Mouse (Mus musculus) intestine, postnatal 0 days (tissue): ENCODE results near the gene Carhsp1. TPM values are rescaled to one million over a fixed set of nuclear protein-coding genes. Genes with fewer than 3 reads are reported as not detected.

ENCODE experiments used
- ATAC-seq: fragments of 200-750 bp; cut with Nextera tagmentation; 2 replicates; pipeline ENCODE4 v1.8.0; 2017; ENCODE audit warnings: mild to moderate bottlenecking, moderate TSS enrichment, moderate library complexity
- H3K27ac ChIP-seq: fragments of 300-500 bp; sonication (generic); 2 replicates; pipeline ENCODE4 v1.5.1; 2014; ENCODE audit warnings: mild to moderate bottlenecking, low read depth, low read length, moderate library complexity
- H3K27me3 ChIP-seq: fragments of 300-500 bp; sonication (generic); replicated peaks from 2 replicates; pipeline ENCODE4 v1.6.1; 2014; ENCODE audit warnings: low read length, mixed read lengths; ENCODE audit not compliant: control insufficient read depth, insufficient read depth
- H3K36me3 ChIP-seq: fragments of 300-500 bp; sonication (generic); 2 replicates; pipeline ENCODE4 v1.6.1; 2014; ENCODE audit warnings: mild to moderate bottlenecking, moderate library complexity; ENCODE audit not compliant: control insufficient read depth, insufficient read depth
- H3K4me1 ChIP-seq: fragments of 300-500 bp; sonication (generic); replicated peaks from 2 replicates; pipeline ENCODE4 v1.6.1; 2014; ENCODE audit warnings: antibody characterized with exemption, low read length, mixed read lengths; ENCODE audit not compliant: control insufficient read depth, insufficient read depth
- H3K4me2 ChIP-seq: fragments of 300-500 bp; sonication (generic); replicated peaks from 2 replicates; pipeline ENCODE4 v1.6.1; 2014; ENCODE audit warnings: low read depth, mild to moderate bottlenecking, moderate library complexity
- H3K4me3 ChIP-seq: fragments of 300-500 bp; sonication (generic); 2 replicates; pipeline ENCODE4 v1.5.1; 2014; ENCODE audit warnings: low read depth, low read length
- H3K9ac ChIP-seq: fragments of 300-500 bp; sonication (generic); 2 replicates; pipeline ENCODE4 v1.6.1; 2014; ENCODE audit warnings: mild to moderate bottlenecking, low read depth, low read length
- H3K9me3 ChIP-seq: fragments of 300-500 bp; sonication (generic); 2 replicates; pipeline ENCODE4 v1.6.1; 2016; ENCODE audit warnings: mixed run types; ENCODE audit not compliant: control insufficient read depth
- CTCF ChIP-seq: sonication (generic); IDR thresholded peaks from 2 replicates; pipeline ENCODE4 v1.5.1; 2016; ENCODE audit warnings: low read depth, mild to moderate bottlenecking, control low read depth, antibody characterized with exemption, moderate library complexity
- WGBS: fragments of 180-500 bp; shearing (Covaris S2); extraction: QIAGEN DNeasy Blood & Tissue Kit; methylation state at CpG from one replicate; pipeline ENCODE4 v1.1.7; 2014; 5-methylcytosine and 5-hydroxymethylcytosine counted together
- polyA plus RNA-seq: library from polyadenylated mRNA; unstranded; fragments of >200 nt; fragmentation: Nextera tagmentation; extraction: Ambion mirVana; gene quantifications from 2 replicates; pipeline ENCODE4 v1.2.1, GENCODE M21; 2015

The Carhsp1 gene
- polyA plus RNA-seq, 1 experiment from 2014 or later = 43.9 TPM

GRCm38 (mm10) chr16:8686871-8687535, 15.0 kb upstream of the Carhsp1 start:
- peak overlapping the region; percentile 50; the same call in 1 of the 2 replicates for H3K27ac ChIP-seq
- H3K4me1 ChIP-seq = no peaks in the 10 kb centered on the region
- ATAC-seq = peak; percentile 54
- H3K36me3 ChIP-seq = peaks cover 32% of the 10 kb centered on the region
- H3K9me3 ChIP-seq = no peaks in the 10 kb centered on the region
- H3K4me2 ChIP-seq = 0 out of 2 replicates have a peak overlapping the region, but pooled peaks have one; percentile 17
- no peak overlapping the region for H3K9ac ChIP-seq
- 67% methylated on average over 11 of the region's 11 CpGs for WGBS
- no peak for TF ChIP-seq CTCF
- H3K4me3 ChIP-seq = no peak overlapping the region
- no peaks in the 10 kb centered on the region for H3K27me3 ChIP-seq

DNA sequence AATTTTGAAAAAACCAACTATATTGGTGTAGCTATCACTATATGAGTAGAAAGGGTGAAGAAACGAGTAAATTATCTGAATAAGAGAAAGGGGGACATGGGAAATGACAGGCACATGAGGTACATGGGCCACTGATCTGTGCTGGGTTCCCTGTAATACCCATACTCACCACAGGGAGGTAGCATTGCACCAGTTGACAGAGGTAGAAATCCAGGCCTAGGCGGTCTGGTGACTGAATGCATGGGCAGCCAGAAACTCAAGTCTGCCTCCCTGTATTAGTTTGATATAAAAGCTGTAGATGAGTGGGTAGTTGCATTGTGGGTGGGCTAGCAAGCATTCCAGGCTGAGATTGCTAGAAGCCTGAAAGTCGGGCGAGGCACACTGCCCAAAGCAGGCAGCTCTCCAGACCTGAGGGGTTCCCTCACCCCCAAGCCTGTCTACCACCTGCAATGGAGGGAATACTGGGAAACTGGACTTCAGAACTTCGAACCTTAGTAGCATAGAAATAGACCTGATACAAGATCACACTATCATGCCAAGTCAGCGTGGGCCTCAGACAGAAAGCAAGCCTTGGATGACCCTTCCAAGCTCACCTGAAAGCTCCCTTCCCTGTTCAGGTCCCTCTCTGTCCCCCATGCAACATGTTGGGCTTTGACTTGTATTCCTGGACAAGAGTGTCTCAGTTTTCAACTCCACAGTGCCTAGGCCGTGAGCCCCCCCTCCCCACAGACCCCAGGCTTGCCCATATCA, 14.3 kb upstream of the Carhsp1 start:
- Histone ChIP-seq H3K4me1 (no peaks in the 10 kb centered on the region), H3K9ac (no peak overlapping the region), H3K4me3 (no peak overlapping the region), H3K27me3 (no peaks in the 10 kb centered on the region), H3K36me3 (peaks cover 25% of the 10 kb centered on the region), H3K9me3 (no peaks in the 10 kb centered on the region), H3K4me2 (0 out of 2 replicates have a peak overlapping the region, but pooled peaks have one; percentile 17), H3K27ac (no peak overlapping the region; the same call in 1 of the 2 replicates)
- peak; percentile 50 for ATAC-seq
- 52% methylated on average over 7 of the region's 7 CpGs for WGBS
- peak; percentile 95 for TF ChIP-seq CTCF

GRCm38 (mm10) chr16:8685087-8685486, 13.1 kb upstream of the Carhsp1 start:
- H3K27ac ChIP-seq = no peak overlapping the region
- 46% methylated on average over 4 of the region's 4 CpGs for WGBS
- no peaks in the 10 kb centered on the region for H3K4me1 ChIP-seq
- no peak overlapping the region for H3K4me3 ChIP-seq
- no peaks in the 10 kb centered on the region for H3K9me3 ChIP-seq
- no peak for TF ChIP-seq CTCF
- ATAC-seq = no peak
- H3K9ac ChIP-seq = no peak overlapping the region
- no peak overlapping the region for H3K4me2 ChIP-seq
- H3K36me3 ChIP-seq = peaks cover 14% of the 10 kb centered on the region
- no peaks in the 10 kb centered on the region for H3K27me3 ChIP-seq

- Histone ChIP-seq H3K4me3 (no peak within 1 kb of the TSS), H3K9me3 (no peaks in the 10 kb centered on the region), H3K36me3 (no peaks in the 10 kb centered on the region), H3K27ac (no peak within 1 kb of the TSS), H3K4me2 (no peak within 1 kb of the TSS), H3K27me3 (no peaks in the 10 kb centered on the region), H3K4me1 (no peaks in the 10 kb centered on the region), H3K9ac (no peak within 1 kb of the TSS)
- no peak for ATAC-seq
- TF ChIP-seq CTCF = no peak
- WGBS = 76% methylated on average over 5 of the region's 5 CpGs
Observed at GRCm38 (mm10) chr16:8680470-8680869, 8.5 kb upstream of the Carhsp1 start, which contains the start of gene Gm5767. Gene Gm5767, plus strand, starts transcription at chr16:8680770.

DNA sequence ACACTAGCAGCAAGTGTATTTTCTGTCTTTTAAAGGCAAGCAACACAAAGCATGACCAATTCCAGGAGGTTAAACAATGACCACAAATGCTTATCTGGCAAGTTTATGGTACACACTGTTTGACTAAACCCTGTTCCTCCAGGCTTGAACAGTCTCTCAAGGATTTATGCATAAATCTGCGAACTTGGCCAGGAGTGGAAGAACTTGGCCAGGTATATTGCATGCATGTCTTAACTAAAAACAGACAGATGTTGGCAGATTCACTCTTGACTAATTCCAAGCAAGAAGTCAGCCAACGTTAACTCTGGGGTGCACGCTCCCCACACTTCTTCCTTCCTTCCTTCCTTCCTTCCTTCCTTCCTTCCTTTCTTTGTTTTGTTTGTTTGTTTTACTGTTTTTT, 7.8 kb upstream of the Carhsp1 start:
- ATAC-seq = no peak
- no peaks in the 10 kb centered on the region for H3K9me3 ChIP-seq
- H3K36me3 ChIP-seq = no peaks in the 10 kb centered on the region
- TF ChIP-seq CTCF = no peak
- no peak overlapping the region for H3K27ac ChIP-seq
- no peak overlapping the region for H3K9ac ChIP-seq
- no peak overlapping the region for H3K4me2 ChIP-seq
- H3K4me3 ChIP-seq = no peak overlapping the region
- 64% methylated on average over 3 of the region's 3 CpGs for WGBS
- no peaks in the 10 kb centered on the region for H3K27me3 ChIP-seq
- H3K4me1 ChIP-seq = no peaks in the 10 kb centered on the region

DNA sequence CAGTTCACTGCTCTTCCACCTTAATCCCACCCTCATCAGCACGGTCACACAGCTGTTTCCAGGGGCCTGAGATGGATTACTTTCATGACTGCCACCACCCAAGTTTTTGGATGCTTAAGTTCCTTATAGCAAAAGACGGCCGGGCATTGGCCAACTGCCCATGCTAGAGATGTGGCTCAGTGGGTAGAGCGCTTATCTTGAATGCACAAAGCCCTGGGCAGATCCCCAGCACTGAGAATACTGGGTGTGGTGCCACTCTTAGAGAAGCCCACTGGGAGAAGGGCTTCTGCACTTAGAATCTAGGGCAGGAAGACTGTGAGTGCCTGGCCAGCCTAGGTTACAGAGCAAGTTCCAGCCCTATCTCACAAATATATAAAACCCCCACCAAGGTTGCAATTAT, 6.7 kb upstream of the Carhsp1 start:
- Histone ChIP-seq H3K4me2 (no peak overlapping the region), H3K4me3 (no peak overlapping the region), H3K9me3 (no peaks in the 10 kb centered on the region), H3K36me3 (no peaks in the 10 kb centered on the region), H3K9ac (no peak overlapping the region), H3K27ac (no peak overlapping the region), H3K27me3 (no peaks in the 10 kb centered on the region), H3K4me1 (no peaks in the 10 kb centered on the region)
- TF ChIP-seq CTCF = no peak
- 74% methylated on average over 4 of the region's 4 CpGs for WGBS
- no peak for ATAC-seq
